Mouse (Mus musculus) forebrain, embryonic 11.5 days (tissue): ENCODE measurements at regions not wholly inside any gene's neighbourhood (a gene's known extent, or its start where the extent isn't known, plus 50 kb on each side); places are given as distances from the start of the nearest gene placed in this dataset.

ENCODE experiments used
- ATAC-seq: fragments of 200-750 bp; cut with Nextera tagmentation; replicated peaks from 2 replicates; pipeline ENCODE4 v1.8.0; 2017; ENCODE audit warnings: moderate TSS enrichment; ENCODE audit not compliant: low FRiP score
- DNase-seq: peaks from one replicate; pipeline ENCODE4 v3.0.0-alpha.2; 2017; ENCODE audit warnings: low spot score
- H3K27ac ChIP-seq: fragments of 300-500 bp; sonication (generic); 2 replicates; pipeline ENCODE4 v1.5.1; 2014; ENCODE audit warnings: low read depth, low read length
- H3K27me3 ChIP-seq: fragments of 300-500 bp; sonication (generic); 2 replicates; pipeline ENCODE4 v1.6.1; 2014; ENCODE audit warnings: mild to moderate bottlenecking, low read length, mixed read lengths; ENCODE audit not compliant: control insufficient read depth, insufficient read depth
- H3K36me3 ChIP-seq: fragments of 300-500 bp; sonication (generic); 2 replicates; pipeline ENCODE4 v1.6.1; 2014; ENCODE audit warnings: mild to moderate bottlenecking, low read length, moderate library complexity, mixed read lengths; ENCODE audit not compliant: control insufficient read depth, insufficient read depth
- H3K4me1 ChIP-seq: fragments of 300-500 bp; sonication (generic); replicated peaks from 2 replicates; pipeline ENCODE4 v1.6.1; 2014; ENCODE audit warnings: low read length, mixed read lengths; ENCODE audit not compliant: control insufficient read depth, insufficient read depth
- H3K4me2 ChIP-seq: fragments of 300-500 bp; sonication (generic); 2 replicates; pipeline ENCODE4 v1.6.1; 2014; ENCODE audit warnings: low read depth, mild to moderate bottlenecking, low read length, moderate library complexity, mixed read lengths; ENCODE audit not compliant: severe bottlenecking
- H3K4me3 ChIP-seq: fragments of 300-500 bp; sonication (generic); 2 replicates; pipeline ENCODE4 v1.5.1; 2014; ENCODE audit warnings: low read depth, low read length
- H3K9ac ChIP-seq: fragments of 300-500 bp; sonication (generic); 2 replicates; pipeline ENCODE4 v1.6.1; 2014; ENCODE audit warnings: low read length
- H3K9me3 ChIP-seq: fragments of 300-500 bp; sonication (generic); 2 replicates; pipeline ENCODE4 v1.6.1; 2016; ENCODE audit warnings: low read length, mixed read lengths; ENCODE audit not compliant: control insufficient read depth
- WGBS: fragments of 180-500 bp; shearing (Covaris S2); extraction: QIAGEN DNeasy Blood & Tissue Kit; methylation state at CpG from one replicate; pipeline ENCODE4 v1.1.7; 2014; 5-methylcytosine and 5-hydroxymethylcytosine counted together

- DNase-seq: no peak
Measured at GRCm38 (mm10) chr13:102273818-102274217, 419.5 kb upstream of the Cd180 start.

GRCm38 (mm10) chr13:102275296-102275695 is 418.1 kb upstream of the Cd180 start:
- Histone ChIP-seq H3K4me3 (no peak overlapping the region), H3K4me2 (no peak overlapping the region), H3K27me3 (no peaks in the 10 kb centered on the region), H3K4me1 (no peaks in the 10 kb centered on the region), H3K27ac (no peak overlapping the region), H3K36me3 (no peaks in the 10 kb centered on the region), H3K9ac (no peak overlapping the region), H3K9me3 (no peaks in the 10 kb centered on the region)
- DNase-seq: no peak
- 90% methylated on average over 2 of the region's 2 CpGs for WGBS
- no peak for ATAC-seq

More at GRCm38 (mm10) chr13:102273818-102274217, 419.5 kb upstream of the Cd180 start:
- ATAC-seq: no peak
- 80% methylated on average over 3 of the region's 3 CpGs for WGBS
- Histone ChIP-seq H3K9ac (no peak overlapping the region), H3K27me3 (no peaks in the 10 kb centered on the region), H3K4me2 (no peak overlapping the region), H3K36me3 (no peaks in the 10 kb centered on the region), H3K4me1 (no peaks in the 10 kb centered on the region), H3K9me3 (no peaks in the 10 kb centered on the region), H3K27ac (no peak overlapping the region), H3K4me3 (no peak overlapping the region)

GRCm38 (mm10) chr13:102276885-102277284 is 416.5 kb upstream of the Cd180 start:
- no peak overlapping the region for H3K27ac ChIP-seq
- ATAC-seq: no peak
- no peak overlapping the region for H3K4me3 ChIP-seq
- H3K27me3 ChIP-seq: no peaks in the 10 kb centered on the region
- H3K9ac ChIP-seq: no peak overlapping the region
- H3K4me2 ChIP-seq: no peak overlapping the region
- no peaks in the 10 kb centered on the region for H3K9me3 ChIP-seq
- no peaks in the 10 kb centered on the region for H3K4me1 ChIP-seq
- no peaks in the 10 kb centered on the region for H3K36me3 ChIP-seq
- no peak for DNase-seq

GRCm38 (mm10) chr13:102280198-102280597 is 413.2 kb upstream of the Cd180 start:
- Histone ChIP-seq H3K9me3 (no peaks in the 10 kb centered on the region), H3K27me3 (no peaks in the 10 kb centered on the region), H3K9ac (no peak overlapping the region), H3K27ac (no peak overlapping the region), H3K4me3 (no peak overlapping the region), H3K4me1 (no peaks in the 10 kb centered on the region), H3K36me3 (no peaks in the 10 kb centered on the region), H3K4me2 (no peak overlapping the region)
- DNase-seq (no peak), ATAC-seq (no peak)
- 94% methylated on average over 3 of the region's 3 CpGs for WGBS

GRCm38 (mm10) chr13:102294451-102294850 is 398.9 kb upstream of the Cd180 start:
- Histone ChIP-seq H3K27me3 (no peaks in the 10 kb centered on the region), H3K4me1 (no peaks in the 10 kb centered on the region), H3K9ac (no peak overlapping the region), H3K27ac (no peak overlapping the region), H3K4me3 (no peak overlapping the region), H3K36me3 (no peaks in the 10 kb centered on the region), H3K9me3 (no peaks in the 10 kb centered on the region), H3K4me2 (no peak overlapping the region)
- ATAC-seq (no peak), DNase-seq (no peak)
- WGBS: 78% methylated on average over 2 of the region's 2 CpGs

- no peak overlapping the region for H3K4me2 ChIP-seq
- H3K9me3 ChIP-seq: no peaks in the 10 kb centered on the region
- no peak overlapping the region for H3K4me3 ChIP-seq
- H3K27ac ChIP-seq: no peak overlapping the region
- no peaks in the 10 kb centered on the region for H3K36me3 ChIP-seq
- DNase-seq (no peak), ATAC-seq (no peak)
- 85% methylated on average over 11 of the region's 11 CpGs for WGBS
- H3K9ac ChIP-seq: no peak overlapping the region
- no peaks in the 10 kb centered on the region for H3K27me3 ChIP-seq
- H3K4me1 ChIP-seq: no peaks in the 10 kb centered on the region
Measured at GRCm38 (mm10) chr13:102295079-102295478, 398.3 kb upstream of the Cd180 start.

- Histone ChIP-seq H3K27ac (no peak overlapping the region), H3K4me3 (no peak overlapping the region), H3K4me1 (no peaks in the 10 kb centered on the region), H3K4me2 (no peak overlapping the region), H3K27me3 (no peaks in the 10 kb centered on the region), H3K9me3 (no peaks in the 10 kb centered on the region), H3K36me3 (no peaks in the 10 kb centered on the region), H3K9ac (no peak overlapping the region)
- DNase-seq: no peak
- no peak for ATAC-seq
- 77% methylated on average over 2 of the region's 2 CpGs for WGBS
Measured at GRCm38 (mm10) chr13:102307983-102308382, 385.4 kb upstream of the Cd180 start.

- no peak for ATAC-seq
- Histone ChIP-seq H3K27me3 (no peaks in the 10 kb centered on the region), H3K27ac (no peak overlapping the region), H3K9me3 (no peaks in the 10 kb centered on the region), H3K36me3 (no peaks in the 10 kb centered on the region), H3K4me1 (no peaks in the 10 kb centered on the region), H3K9ac (no peak overlapping the region), H3K4me2 (no peak overlapping the region), H3K4me3 (no peak overlapping the region)
- no peak for DNase-seq
- 82% methylated on average over 3 of the region's 3 CpGs for WGBS
Measured at GRCm38 (mm10) chr13:102312096-102312495, 381.3 kb upstream of the Cd180 start.

- ATAC-seq (no peak), DNase-seq (no peak)
- H3K27me3 ChIP-seq: no peaks in the 10 kb centered on the region
- WGBS: 67% methylated on average over 3 of the region's 3 CpGs
- H3K4me1 ChIP-seq: no peaks in the 10 kb centered on the region
- H3K27ac ChIP-seq: no peak overlapping the region
- no peaks in the 10 kb centered on the region for H3K9me3 ChIP-seq
- no peak overlapping the region for H3K4me3 ChIP-seq
- no peak overlapping the region for H3K4me2 ChIP-seq
- no peak overlapping the region for H3K9ac ChIP-seq
- H3K36me3 ChIP-seq: no peaks in the 10 kb centered on the region
Measured at GRCm38 (mm10) chr13:102315921-102316692, 377.3 kb upstream of the Cd180 start.
